Mouse (Mus musculus) heart, postnatal 0 days (tissue): ENCODE data around the gene Prss54.

ENCODE experiments used
- CTCF ChIP-seq: IDR thresholded peaks from 2 replicates; pipeline ENCODE4 v1.5.1; 2016; ENCODE audit warnings: antibody characterized with exemption, control low read depth, low read depth
- EP300 ChIP-seq: IDR thresholded peaks from 2 replicates; pipeline ENCODE4 v1.6.1; 2016; ENCODE audit warnings: antibody characterized with exemption, low read depth

- TF ChIP-seq CTCF, result no peak
- no peak for TF ChIP-seq EP300
Measured at GRCm38 (mm10) chr8:95513219-95513618, 62.9 kb downstream of the Prss54 start.
